Mouse (Mus musculus): ENCODE data around the gene Zbed3.

Zbed3 gene

GRCm38 (mm10) chr13:95323400-95323799 is at the start of gene Zbed3:
Zbed3 (plus strand) TSS chr13:95323612.
- no peak for DNase-seq (ENCODE audit: low read depth, low spot score)

GRCm38 (mm10) chr13:95278426-95279025 is 44.9 kb upstream of the Zbed3 start:
- no peak for DNase-seq (ENCODE audit: low read depth, low spot score)

DNA sequence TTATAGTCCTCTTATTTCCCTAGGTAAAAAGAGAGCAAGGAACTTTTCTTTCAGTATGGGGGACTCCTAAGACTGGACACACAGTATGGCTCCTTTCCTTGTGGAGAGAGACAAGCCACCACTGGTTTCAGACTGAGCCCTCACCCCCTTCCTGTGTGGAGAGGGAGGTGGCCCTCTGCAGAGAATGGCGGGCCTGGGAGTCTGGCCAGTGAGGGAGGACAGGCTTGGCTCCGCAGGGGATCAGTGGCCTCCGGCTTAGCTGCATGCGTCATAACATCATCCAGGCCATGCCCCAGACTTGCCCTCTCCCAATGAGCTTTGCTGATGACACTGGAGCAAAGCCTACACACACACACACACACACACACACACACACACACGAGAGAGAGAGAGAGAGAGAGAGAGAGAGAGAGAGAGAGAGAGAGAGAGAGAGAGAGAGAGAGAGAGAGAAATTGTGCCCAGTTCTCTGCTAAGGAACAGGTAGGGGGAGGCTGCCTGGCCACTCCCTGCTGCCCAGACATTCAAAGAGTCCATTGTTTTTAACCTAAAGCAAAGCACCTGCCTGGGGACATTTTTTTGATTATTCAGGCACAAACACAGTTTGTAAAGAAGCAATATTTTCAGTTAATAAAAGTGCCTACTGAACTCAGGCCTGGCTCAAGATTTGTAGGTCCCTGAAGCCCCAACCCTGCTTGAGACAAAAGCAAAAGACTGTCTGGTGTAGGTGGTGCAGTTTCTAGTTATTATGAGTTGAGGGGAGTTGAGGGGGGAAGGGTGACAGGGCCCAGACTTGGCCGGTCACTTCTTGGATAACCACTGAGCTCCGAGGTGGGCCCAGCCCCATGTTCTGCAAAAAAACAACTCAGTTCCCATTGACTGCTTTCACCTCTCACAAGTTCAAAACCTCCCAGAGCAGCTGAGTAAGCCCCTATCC is 41.4 kb upstream of the Zbed3 start:
- no peak for DNase-seq (ENCODE audit: low read depth, low spot score)

DNA sequence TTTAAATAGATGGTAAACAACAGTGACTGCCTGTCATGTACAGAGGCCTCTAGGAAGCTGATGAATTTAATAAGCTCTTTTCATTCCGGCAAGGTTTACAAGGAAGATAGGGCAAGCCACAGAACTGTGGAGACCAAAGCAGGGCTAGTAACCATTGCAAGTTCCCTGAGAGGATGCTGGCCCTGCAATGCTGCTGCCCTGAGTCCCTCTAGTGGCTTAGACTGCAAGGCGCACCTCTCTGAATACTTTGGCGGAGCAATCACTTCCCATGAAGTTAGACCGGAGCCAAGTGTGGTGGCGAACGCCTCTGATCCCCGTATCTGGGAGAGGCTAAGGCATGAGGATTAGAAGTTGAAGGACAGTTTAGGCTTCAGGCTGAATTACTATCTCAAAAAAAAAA is 36.4 kb upstream of the Zbed3 start:
- peak; percentile 56 for DNase-seq (ENCODE audit: low read depth, low spot score)

GRCm38 (mm10) chr13:95288027-95288426 is 35.4 kb upstream of the Zbed3 start:
- DNase-seq (ENCODE audit: low read depth, low spot score), result no peak

DNA sequence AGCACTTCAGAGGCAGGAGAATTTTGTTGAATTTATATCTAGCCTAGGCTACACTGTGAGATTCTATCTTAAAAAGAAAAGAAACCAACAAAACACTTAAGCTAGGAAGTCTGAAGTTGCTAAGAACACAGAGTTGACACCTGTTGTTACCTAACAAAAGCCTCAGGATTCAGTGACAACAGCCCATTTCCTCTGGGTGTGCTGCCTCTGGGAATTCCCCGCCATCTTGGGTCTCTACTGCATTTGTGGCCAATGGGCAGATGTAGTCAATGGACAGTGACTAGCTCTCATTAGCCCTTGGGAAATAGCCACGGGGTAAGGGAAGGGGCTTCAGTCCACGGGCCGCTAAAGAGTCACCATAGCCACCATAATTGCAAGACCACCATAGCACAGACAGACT is 31.4 kb upstream of the Zbed3 start:
- no peak for DNase-seq (ENCODE audit: low read depth, low spot score)

DNA sequence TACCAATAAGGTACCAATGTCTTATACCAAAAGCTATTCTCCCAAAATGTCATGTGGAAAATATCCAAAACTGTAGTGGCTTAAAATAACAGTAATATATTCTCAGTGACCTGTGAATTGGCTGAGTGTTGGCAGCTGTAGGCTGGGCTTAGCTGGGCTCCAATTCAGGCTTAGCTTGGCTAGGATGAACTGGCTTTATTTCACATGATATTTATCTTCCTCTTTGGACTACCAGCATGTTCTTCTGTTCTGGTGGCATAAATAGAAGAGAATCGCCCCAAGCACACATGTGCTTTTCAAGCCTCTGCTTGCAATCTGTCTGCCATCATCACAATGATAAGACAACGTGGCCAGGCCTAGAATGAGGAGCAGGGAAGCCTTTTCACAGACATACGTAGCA is 23.5 kb upstream of the Zbed3 start:
- no peak for DNase-seq (ENCODE audit: low read depth, low spot score)

- DNase-seq (ENCODE audit: low read depth, low spot score), result no peak
Measured at GRCm38 (mm10) chr13:95306596-95306995, 16.8 kb upstream of the Zbed3 start.

DNA sequence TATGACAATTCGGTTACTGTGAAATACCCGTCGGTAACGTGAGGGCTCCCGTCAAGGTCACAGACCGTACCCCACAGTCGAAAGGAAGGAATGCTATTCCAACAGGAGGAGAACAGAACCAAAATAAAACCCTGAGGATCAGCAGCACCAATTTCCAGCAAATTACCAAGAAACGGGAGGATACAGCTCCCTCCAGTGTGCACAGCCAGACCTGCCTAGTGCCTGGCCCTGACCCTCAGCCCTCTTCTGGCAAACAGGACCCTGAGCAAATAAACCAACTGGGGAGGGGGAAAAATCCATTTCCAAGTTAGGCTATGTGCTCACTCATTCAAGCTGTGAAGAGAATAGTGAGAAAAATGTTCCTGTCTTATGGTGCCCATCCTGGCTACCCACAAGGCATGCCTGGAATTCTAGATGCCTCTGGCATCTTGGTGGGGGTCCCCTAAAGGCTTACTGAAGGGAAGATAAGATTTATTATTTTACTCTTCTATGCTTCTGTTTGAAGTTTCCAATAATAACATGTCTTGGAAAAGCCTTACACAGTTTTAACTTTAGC is 16.2 kb upstream of the Zbed3 start:
- DNase-seq (ENCODE audit: low read depth, low spot score), result no peak

- no peak for DNase-seq (ENCODE audit: low read depth, low spot score)
Measured at GRCm38 (mm10) chr13:95312016-95312415, 11.4 kb upstream of the Zbed3 start.

DNA sequence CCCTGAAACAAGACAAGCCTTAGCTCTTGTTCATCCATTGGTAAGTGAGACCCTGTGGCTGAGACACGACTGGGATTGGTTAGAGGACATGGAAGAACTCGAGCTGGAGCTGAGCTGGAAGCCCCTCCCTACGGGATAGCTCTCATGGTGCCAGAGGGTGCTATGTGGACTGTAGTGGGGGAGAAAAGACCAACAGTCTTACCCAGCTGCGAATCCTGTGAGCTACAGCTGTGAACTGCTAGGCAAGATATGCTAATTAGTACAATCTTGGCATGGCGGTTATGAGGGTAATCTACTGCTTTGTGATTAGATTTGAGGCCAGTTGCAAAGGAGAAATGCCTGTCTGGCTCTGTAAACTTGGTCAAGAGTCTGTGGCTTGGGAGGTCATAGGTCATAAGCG is 4.3 kb upstream of the Zbed3 start:
- DNase-seq (ENCODE audit: low read depth, low spot score), result no peak

- DNase-seq (ENCODE audit: low read depth, low spot score), result no peak
Measured at GRCm38 (mm10) chr13:95320451-95320850, 3.0 kb upstream of the Zbed3 start.

DNA sequence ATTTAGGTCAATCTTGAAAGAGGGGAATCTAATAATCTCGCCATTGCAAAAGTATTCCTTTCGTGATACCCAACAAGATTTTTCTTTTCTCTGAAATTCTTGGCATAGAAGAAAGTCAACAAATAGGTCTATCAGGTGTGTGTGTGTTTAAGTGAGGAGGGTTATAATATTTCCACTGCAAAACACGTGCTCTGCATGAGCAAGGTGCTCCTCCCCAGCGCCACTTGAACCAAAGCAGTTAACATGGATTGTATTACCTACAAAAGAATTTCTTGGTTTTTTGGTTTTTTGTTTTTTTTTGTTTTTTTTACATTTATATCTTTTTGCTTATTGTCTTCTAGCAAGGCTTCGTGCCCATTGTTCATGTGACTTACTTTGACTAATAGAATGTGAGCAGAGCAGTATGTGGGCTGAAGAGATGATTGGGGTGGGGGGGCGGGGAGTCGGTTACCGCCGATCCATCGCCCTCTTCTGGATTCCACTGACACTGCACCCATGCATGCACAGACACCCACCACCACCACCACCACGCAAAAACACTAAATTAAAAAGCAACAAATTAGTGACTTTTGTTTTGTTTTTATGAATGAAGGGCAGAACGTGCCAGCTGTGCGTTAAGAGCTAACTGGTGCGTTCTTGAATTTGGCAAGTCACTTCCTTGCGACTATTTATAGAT is 676 bp downstream of the Zbed3 start:
- peak; percentile 34 for DNase-seq (ENCODE audit: low read depth, low spot score)

DNA sequence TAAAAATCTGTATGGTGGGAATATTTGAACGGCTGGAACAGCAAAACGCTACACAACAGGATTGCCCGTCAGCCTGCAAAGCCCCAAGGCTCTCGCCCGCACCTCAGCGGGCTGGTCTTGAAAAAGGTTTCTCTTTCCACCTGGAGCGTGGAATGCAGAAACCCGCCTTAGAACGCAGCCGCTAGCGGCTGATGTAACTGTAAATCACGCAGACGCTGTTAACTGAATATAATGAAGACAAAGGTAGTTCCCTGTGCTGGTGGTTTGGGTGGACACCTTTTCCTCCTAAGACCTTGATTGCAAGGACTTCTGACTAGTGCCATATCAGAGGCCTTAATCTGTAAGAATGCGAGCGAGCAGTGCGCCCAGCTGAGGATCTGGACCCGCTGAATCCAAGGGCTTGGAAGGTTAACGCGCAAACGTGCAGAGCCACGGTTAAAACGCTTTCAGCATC is 1.2 kb downstream of the Zbed3 start:
- peak; percentile 34 for DNase-seq (ENCODE audit: low read depth, low spot score)

GRCm38 (mm10) chr13:95325080-95325906 is 1.9 kb downstream of the Zbed3 start:
- peak; percentile 65 for DNase-seq (ENCODE audit: low read depth, low spot score)

DNA sequence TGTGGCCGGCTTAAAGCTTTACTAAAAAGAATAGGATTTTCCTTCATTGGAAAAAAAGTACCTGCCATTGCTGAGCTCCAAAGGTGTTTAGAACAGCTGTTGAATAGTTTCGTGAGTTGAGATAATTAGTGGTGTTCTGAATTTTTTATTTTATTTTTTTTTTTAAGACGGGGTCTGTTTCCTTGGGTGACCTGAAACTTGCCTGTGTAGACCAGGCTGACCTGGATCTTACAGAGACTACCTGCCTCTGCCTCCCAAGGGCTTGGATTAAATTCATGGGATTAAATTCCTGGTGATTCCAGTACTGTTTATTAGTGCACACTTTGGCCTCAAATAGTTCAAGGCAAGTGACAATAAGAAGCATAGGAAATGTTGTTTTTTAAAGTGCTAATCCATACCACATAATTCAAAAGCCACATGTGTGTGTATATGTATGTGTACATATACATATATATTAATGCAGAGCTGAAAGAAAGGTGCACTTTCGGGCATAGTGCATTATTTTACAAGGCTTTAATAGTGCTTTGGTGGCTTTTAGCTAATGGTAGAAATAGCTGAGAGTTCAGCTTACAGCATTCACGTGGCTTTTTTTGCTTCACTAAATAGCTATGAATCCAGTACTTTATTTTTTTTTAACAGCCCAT is 2.6 kb downstream of the Zbed3 start:
- peak; percentile 8 for DNase-seq (ENCODE audit: low read depth, low spot score)

DNA sequence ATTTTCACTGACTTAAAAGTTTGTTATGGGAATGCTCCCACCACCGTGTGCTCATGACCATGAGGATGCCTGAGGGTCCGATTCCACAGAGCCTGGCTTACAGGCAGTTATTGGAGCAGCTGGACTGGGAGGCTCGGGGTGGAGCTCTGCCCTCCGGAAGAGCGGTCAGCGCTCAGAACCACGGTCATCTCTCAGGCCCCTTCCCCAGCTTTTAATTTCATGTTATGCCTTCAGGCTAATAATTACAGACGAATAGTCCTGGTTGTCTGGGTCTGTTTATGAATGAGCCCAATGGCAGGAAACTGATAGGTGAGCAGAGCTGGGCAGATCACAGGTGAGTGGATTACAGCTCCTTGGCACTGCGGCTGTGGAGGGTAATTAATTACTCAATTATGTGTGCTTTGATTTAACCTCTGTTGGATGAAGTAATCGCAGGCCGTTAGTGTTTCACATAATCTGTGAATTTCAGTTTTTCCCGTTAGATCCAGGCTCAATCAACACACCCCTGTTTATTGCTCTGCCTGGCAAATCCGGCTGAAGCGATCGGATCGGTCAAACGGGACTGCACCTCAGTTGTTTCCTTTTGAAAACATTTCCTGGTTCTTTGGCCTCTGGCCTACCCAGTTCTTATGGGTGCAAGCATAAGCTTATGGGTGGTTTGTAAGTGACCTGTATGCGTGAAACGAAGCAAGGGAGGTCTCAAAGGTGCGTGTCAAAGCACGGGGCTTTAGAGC is 3.4 kb downstream of the Zbed3 start:
- DNase-seq (ENCODE audit: low read depth, low spot score), result peak; percentile 22

DNA sequence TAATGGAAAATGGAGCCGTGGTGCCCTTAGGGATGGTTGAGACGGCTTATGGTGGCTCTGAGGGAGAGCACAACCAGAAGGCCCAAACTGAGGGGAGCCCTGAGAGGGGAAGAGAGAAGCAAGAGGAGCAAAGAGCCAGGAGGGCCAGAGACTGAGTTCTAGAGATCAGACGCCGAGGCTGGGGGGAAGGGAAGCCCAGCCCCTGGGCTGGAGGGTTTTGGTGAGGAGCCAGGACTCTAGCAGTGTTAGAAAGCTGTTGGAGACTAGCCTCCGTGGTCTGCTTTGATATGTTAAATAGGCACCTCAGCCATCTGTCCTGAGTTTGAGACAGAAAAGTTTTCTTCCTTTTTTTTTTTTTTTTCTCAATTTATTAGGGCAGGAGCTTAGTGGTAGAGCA is 3.9 kb downstream of the Zbed3 start:
- peak; percentile 9 for DNase-seq (ENCODE audit: low read depth, low spot score)

GRCm38 (mm10) chr13:95328767-95329166 is 5.4 kb downstream of the Zbed3 start:
- no peak for DNase-seq (ENCODE audit: low read depth, low spot score)

DNA sequence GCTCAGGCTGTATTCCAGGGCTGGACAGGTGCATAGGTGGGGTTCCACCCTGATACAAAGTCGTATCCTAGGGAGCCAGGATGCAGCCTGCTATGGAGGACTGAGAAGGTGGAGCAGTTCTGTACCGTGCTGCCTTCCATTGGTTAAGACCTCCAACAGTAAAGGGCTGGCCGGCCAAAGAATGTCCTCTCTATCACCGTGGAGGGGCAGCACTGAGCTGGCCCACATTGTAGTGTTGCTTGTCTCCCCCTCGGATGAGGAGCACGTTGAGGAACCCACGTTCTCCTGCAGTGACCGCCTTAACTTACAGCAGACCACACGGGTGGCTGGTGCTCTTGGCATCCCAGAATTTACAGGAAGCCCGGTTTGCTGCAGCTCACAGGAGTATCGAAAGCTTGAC is 7.1 kb downstream of the Zbed3 start:
- no peak for DNase-seq (ENCODE audit: low read depth, low spot score)

All from embryo, embryonic 11.5 days (tissue).